Mouse (Mus musculus) layer of hippocampus, postnatal 25 days (tissue): ENCODE data around the gene Clpx. TPM values are rescaled to one million over a fixed set of nuclear protein-coding genes. Genes with fewer than 3 reads are reported as not detected.
"Not testable (repeated sequence)": the region's sequence is repeated elsewhere in the genome, so short reads cannot be mapped to it uniquely, and the experiment has no call there.

Experiments
- DNase-seq, 2 experiments: peaks; one replicate each; pipeline ENCODE4 v3.0.0; 2022; ENCODE audit warnings: mixed read lengths in 2 of 2, low spot score in 1 of 2; ENCODE audit errors: extremely low spot score in 1 of 2
- total RNA-seq, 2 experiments: library from RNA; stranded (reverse); gene quantifications; 2 replicates each; pipeline ENCODE4 v1.2.3; 2021

The Clpx gene
- total RNA-seq, 2 experiments from 2014 or later: 32.8 to 33.3 TPM

DNA sequence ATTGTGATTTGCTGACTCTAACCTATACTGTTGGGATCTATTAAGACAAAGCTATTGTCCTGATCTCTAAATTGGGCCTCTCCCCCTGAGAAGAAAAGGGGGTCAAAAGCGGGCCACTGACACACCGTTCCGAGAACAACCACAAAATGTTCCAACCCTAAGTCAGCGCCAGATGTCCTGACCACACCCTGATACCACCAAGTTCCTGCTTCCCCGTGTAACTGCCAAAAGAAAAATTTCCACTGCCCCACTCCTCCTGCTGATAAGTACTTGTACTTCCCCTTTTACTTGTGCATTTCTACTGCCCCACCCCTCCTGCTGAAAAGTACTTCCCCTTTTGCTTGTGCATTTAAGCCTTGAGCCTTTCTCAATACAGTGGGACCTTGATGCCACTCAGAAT is 5.8 kb upstream of the Clpx start:
- DNase-seq: not testable (repeated sequence)

DNA sequence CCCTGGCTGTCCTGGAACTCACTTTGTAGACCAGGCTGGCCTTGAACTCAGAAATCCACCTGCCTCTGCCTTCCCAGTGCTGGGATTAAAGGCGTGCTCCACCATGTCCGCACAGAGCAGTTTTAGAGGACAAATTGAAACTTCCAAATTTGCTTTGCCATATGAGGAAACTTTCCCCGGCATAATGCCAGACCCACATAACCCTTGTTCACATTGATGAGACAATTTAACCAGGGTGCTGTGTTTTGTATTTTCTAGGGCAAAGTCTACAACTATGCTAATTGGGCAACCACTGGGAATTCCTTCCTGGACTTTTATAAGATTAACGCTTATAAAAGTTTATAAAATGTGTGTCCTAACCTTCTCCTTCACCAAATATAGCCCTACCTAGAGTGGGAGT is 4.1 kb upstream of the Clpx start:
- DNase-seq: no peak

DNA sequence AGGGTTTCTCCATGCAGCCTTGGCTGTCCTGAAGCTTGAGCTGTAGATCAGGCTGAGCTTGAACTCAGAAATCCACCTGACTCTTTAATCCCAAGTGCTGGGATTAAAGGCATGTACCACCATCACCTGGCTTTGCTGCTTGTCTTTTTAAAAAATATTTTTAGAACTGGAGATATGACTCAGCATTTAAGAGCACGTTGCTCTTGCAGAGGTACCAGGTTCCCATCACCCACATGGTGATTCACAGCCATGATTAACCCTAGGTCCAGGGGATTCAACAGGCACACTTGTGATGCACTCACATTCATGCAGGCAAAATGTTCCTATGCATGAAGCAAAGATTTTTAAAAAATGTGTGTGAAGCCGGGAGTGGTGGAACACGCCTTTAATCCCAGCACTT is 1.6 kb upstream of the Clpx start:
- no peak for DNase-seq

DNA sequence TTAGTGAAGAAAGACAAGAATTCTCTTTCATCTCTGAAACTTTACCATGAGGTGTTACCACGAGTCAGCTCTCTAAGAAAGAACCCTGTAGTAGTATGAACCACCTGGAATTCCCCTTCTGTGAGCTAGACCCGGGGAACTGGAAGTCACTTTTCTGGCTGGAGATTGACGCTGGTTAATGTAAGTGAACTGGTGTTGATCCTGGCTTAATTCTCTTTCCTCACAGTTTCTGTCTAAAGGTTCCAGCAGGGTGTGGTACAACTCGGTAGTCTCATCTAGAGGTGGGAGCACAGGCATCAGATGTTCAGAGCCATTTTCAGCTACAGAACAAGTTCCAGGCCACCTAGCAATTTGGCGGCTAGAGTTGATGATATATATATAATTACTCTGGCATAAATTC is 941 bp upstream of the Clpx start:
- no peak for DNase-seq

DNA sequence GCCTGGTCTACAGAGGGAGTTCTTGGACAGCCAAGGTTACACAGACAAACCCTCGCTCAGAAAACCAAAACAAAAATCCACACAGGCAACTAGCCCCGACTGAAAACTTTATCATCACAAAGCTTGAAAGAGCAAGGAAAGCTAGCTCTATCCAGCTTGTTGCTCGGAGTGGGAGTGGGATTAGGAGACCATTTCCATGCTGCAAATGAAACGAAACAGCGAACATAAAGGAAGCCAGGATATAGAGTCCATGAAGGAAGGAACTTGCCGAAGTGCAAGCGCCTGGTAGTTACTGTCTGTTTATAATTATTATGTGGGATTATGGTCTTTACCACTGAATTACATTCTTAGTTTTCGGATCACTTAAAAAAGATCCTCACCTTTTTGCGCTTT is 484 bp upstream of the Clpx start:
- DNase-seq: no peak

DNA sequence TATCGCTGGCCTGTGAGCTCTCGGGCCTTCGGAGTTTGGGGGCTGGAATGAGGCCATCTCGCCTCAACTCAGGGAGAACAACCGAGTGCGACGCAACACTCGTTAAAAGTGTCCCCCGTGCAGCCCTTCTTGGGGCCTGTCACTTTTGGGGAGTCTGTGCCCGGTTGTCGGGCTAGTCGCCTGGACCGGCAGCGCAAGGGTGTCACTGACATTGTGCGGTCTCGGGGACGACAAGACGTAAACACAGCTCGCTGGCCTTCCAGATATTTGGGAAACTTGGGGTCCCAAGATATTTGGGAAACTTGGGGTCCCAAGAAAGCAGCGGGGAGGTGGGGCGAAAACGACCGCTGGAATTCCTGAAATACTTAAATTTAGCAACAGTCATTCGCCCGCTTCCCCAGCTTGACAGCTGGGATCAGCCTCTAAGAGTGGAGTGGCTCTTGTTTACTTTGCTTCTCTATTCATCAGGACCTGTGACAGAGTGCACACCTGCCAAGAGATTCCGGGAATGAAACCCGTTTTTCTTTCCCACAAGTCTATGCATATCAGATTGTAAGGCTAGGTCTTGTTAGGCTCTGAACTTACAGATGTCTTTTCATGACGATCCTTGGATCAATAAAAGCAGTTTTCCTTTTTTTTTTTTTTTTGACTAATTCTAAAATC is 787 bp downstream of the Clpx start:
- DNase-seq: peak in 1 of 2 experiments; percentile 14

DNA sequence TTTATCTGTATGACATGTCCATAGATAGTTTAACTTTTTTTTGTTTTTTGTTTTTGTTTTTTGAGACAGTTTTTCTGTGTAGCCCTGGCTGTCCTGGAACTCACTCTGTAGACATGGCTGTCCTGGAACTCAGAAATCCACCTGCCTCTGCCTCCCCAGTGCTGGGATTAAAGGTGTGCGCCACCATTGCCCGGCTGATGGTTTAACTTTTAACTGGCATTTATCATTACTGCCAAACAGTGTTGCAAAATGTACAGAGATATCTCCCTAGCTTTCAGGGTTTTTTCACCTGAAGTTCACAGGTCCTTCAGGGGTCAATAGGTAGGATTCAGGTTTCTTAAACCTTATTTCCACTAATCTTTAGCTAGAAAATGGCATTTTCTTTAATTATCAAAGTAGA is 3.0 kb downstream of the Clpx start:
- no peak for DNase-seq

DNA sequence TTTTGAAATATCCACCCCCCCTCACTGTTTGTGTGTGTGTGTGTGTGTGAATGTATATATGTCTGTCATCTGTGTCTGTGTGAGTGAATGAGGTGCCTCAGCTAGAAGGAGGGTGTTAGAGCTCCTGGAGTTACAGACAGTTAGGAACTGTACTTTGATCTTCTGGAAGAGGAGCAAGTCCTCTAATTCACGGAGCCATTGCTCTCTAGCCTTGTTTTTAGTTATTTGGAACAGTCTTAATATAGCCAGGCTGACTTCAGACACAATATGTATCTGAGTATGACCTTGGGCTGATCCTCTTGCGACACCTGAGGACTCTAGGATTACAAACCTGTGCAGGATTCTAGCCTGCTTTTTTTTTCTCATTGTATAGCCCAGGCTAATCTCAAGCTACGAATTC is 4.7 kb downstream of the Clpx start:
- DNase-seq: no peak

DNA sequence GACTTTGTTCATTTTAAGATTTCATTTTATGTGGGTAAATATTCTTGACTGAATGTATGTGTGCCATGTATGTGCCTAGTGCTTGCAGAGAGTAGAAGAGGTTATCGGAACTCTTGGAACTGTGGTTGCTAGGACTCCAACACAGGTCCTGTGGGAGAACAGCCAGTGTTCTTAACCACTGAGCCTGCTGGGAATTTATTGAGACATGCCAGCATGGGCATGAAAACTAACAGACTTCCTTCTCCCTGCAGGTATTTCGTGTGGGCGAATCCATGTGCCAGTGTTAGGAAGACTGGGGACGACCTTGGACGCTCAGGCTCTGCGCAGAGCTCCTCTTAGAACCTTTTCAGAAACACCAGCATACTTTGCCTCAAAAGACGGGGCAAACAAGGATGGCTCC is 5.6 kb downstream of the Clpx start:
- no peak for DNase-seq

DNA sequence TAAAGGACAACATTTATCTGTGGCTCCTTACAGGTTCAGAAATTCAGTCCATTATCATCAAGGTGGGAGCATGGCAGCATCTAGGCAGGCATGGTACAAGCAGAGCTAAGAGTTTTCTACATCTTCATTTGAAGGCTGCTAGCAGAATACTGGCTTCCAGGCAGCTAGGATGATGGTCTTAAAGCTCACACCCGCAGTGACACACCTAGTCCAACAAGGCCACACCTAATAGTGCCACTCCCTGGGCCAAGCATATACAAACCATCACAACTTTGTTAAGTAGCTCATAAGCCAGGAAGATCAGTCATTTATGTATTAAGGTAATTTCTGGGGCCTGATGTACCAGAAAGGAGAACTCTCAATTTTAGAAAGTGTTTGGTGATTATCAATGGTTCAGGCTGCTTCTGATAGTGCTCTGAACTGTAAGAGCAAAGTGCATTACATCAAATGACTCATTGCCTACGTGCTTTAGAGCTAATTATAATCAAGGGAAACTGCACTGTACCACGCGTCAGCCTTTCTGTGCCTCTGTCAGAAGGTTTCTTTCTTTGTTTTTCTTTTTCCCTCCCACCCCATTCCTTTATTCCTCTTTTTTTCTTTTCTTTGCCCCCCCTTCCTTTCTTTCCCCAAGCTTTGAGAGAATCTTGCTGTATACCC is 8.4 kb downstream of the Clpx start:
- DNase-seq: no peak

DNA sequence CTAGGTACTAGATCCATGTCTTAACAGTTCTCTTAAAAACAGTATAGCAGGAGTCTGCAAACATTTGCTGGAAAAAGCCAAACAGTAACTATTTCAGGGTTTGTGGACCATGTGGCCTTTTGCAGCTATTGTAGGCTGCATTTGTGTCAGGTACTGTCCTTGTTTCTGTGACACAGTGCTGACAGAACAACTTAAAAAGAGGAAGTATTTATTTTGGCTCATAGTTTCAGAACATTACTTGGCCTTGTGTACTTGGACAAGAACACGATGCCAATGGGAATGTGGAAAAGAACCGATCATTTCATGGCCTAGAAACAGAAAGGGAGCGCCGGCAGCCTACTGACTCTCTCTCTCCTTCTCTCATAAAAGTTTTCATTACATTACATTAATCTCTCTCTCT is 9.5 kb downstream of the Clpx start:
- no peak for DNase-seq

DNA sequence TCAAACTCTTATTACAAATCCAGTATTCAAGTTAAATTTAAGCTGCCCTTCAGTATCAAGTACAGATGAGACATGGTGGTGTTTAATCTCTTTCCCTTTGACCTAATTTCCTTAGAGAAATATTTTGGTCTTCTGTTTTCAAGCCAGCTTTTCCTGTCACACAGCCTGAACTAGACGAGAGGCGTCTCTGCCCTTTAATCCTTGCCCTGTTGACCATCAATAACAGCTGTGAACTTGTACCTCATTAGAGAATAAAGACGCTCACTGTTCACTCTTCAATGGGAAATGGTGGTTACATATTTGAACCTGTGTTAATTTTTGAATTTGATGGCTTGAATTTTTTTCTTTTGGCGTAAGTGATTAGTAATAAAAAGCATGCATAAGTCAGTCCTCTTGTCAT is 10.2 kb downstream of the Clpx start:
- DNase-seq: no peak

DNA sequence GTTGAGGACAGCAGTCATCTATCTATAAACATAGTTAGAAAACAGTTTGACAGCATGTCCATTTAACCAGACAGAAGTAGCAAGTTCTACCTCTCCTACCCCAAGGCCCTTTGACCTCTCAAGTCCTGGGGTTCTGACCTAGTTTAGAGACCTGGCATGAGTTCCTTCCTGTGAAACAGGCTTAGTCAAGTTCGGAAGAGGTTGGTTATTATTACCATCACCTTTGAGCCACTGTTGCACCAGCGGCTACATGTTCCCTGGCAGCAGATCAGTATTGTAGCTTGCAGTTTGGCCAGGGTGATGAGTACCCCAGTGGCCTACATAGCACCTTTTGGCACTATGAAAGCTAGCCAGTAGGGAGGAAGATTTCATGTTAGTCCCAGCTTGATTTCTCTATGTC is 12.6 kb downstream of the Clpx start:
- no peak for DNase-seq

DNA sequence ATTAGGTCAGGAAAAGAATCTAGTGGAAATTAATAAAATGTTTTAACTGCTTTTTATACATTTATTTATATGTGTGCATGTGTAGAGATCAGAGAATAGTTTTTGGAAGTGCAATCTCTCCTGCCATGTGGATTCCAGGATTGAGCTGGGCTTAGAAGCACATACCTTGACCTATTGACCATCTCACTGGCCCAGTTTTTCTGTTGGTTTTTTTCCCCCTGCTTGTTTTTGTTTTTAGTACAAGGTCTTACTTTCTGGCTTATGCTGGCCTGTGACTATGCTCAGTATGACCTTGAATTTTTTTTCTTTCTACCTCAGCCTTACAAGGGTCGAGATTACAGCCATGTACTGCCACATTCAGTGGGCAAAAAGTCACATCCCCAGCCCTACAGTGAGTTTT is 14.0 kb downstream of the Clpx start:
- no peak for DNase-seq

DNA sequence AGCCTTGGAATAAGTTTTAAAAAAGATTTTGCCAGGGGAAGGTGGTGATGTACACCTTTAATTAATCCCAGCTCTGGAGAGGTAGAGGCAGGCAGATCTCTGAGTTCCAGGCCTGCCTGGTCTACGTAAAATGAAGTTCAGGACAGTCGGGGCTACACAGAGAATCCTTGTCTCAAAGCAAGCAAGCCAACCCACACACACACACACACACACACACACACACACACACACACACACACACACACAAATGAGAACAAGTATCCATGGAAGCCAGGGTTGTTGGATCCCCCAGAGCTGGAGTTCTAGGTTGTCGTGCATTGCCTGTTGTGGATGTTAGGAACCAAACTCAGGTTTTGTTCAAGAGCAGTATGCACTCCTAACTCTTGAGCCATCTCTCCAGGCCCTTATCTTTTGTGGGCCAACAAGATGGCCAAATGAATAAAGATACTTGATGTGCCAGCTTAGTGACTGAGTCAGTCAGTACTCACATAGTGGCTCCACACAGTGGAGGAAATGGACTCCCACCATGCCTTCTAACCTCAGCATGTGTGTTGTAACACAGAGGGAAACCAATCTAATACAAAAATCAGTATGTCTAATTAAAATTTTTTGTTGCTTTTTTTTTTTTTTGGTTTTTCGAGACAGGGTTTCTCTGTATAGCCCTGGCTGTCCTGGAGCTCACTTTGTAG is 18.8 kb downstream of the Clpx start:
- DNase-seq: no peak

DNA sequence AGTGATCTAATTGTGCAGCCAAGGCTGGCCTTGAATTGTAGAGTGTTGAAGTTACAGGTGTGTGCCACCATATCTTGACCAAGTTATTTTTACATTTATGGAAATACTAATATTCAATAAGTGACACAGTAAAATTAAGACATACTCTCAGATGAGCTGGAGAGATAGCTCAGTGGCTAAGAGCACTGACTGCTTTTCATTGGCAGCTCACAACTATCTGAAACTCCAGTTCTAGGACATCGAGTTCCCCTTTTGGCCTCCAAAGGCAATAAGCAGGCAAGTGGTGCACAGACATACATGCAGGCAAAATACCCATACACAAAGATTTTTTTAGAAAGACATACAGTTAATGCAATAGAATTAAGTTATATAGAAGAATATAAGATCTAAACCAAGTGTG is 19.8 kb downstream of the Clpx start:
- no peak for DNase-seq

DNA sequence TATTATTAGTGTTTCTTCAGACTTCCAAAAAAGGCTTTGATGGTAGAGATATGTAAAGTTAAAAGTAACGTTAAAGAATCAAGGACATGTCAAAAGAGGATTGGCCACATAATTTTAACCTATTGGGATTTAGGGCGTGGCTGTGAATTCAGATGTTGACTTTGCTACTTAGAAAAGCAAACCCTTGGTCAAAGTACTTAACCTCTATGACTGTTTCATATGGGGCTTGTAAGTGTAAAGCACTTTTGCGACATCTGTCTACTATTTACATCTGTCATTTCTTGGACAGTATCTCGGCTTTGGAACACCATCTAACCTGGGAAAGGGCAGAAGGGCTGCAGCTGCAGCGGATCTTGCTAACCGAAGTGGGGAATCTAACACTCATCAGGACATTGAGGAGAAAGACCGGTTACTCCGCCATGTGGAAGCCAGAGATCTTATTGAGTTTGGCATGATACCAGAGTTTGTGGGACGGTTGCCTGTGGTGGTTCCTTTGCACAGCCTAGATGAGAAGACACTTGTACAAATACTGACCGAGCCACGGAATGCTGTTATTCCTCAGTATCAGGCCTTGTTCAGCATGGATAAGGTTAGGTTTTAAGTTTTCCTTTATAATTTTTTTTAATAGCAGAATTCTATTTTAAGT is 28.3 kb downstream of the Clpx start:
- DNase-seq: no peak

DNA sequence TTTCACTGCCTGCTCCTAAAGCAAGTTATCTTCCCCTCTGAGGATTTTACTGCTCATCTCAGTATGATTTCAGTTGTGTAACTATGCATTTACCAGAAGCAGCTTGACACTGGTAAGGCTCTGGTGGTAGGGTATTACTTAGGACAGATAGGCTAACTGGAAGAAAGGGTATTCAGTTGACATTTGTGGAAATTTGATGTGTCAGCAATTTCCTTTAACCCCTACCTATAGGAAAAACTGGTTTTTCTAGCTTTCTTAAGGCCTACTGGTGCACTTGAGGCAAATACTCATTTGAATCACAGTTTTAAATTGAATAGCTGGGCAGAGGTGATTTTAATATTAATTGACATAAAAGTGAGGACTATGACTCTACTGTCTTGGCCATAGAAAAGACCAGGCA is 31.9 kb downstream of the Clpx start:
- DNase-seq: no peak

DNA sequence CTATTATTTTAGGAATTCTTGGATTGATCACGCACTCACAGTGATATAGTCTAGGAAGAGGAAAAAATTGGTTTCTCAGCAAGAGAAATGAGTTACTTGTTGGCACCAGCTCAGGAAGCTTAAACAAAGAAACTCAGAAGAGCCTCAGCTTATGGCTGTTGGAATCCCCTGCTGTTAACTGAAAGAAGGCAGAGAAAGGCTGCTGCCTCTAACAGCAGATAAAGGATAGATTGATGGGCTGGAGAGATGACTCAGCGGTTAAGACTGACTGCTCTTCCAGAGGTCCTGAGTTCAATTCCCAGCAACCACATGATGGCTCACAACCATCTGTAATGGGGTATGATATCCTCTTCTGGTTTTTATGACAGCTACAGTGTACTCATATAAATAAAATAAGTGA is 33.3 kb downstream of the Clpx start:
- DNase-seq: no peak

DNA sequence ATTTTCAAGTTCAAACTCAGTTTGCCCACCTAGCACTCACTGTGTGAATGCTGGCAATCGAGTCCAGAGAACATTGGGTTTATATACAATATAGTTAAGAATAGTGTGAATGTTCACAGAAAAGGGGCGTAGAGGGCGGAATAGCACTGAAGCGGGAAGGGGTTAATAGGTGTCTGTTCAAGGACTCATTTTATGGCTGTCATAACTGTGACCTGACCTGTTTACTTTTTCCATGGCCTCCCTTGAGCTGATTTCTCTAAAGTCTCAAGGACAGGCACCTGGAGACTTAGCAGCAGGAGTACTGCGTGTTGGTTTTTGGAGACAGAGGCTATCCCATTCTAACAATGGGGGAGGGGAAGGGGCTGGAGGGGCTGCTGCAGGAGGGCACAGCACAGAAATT is 39.9 kb downstream of the Clpx start:
- no peak for DNase-seq

DNA sequence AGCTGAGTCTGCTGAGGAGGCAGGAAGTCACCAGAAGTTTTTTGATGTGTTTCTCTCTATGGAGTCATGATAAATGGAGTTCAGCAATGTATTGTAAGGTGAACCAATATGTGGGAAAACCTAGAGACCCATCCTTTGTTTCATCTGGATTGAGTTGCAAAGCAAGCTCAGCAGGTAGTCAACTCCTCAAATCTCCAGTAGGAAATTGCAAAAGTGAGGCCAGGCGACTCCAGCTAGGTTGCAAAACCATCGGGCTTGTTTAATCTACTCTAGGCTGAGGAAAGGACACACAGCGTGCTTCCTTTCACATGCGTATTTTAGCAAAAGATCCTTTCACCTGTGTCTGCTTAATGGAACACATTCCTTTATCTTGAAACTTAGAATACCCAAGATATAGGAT is 45.1 kb downstream of the Clpx start:
- DNase-seq: no peak

DNA sequence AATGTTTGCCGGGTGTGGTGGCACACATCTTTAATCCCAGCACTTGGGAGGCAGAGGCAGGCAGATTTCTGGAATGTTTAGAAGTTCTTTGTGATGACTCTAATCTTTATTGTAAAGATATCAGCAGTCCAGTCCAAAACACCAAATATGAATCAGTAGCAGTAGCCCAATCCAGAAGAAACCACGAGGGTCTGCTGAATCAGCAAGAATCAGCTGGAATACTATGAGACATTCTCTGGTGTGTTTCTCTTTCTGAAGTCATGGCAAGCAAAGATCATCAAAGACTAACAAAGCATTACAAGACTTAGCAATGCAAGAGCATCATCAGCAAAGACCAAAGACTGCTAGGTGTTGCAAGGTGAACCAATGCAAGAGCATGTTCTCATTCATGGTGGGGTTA is 46.4 kb downstream of the Clpx start:
- DNase-seq: no peak
